Mouse (Mus musculus): ENCODE data around the gene Inip. TPM values are rescaled to one million over a fixed set of nuclear protein-coding genes. Genes with fewer than 3 reads are reported as not detected.

Gene Inip
- total and polyA plus RNA-seq, 3 experiments: 24.3 to 67.1 (median 38.5) TPM

DNA sequence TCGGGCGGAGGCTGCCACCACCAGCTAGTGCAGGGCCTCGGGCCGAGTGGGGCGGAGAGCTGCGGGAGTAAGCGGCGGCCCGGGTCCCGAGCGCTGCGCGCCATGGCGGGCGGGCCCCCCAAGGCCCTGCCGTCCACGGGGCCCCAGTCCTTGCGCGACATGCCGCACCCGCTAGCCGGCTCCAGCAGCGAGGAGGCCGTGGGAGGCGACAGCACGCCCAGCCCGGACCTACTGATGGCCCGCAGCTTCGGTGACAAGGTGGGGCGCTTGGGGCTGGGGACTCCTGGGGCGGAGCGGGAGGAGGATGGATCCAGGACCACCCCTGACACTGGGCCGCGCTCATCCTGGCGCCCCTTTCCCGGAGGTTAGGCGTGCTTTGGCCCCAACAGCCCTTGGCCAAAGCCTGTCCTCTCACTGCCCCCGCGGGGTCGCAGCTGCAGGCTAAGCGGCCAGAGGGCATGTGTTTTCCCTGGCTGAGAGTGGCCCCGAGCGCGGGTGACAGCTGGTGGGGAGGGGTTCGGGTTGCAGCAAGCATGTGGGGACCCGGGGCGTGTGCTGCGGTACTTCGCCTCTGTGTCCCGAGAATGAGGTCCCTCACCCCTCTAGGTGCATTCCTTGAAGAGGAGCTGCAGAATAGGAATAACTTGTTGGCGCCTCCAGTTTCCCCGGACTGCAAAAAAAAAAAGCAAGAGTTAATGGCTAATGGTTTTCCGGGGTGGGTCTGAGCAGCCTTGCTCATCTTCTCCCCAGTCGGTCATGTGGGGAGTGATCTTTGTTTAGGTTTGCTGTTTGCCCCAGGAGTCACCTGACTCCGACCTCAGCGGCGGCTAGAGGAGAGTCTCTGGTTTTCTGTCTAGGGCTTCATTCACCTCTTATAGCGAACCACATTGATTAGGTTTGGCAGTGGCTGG is 4.8 kb upstream of the Inip start:
- peak; percentile 72 for DNase-seq (ENCODE audit: extremely low read depth)
- in situ Hi-C loops (cut with MboI; ENCODE audit: low pct_ligation_motif_present, low pct_unique_long_range_greater_than_20kb, low sequenced_read_pairs) (no loop called here), dilution Hi-C loops (cut with MboI; ENCODE audit: extremely low pct_ligation_motif_present, extremely low pct_unique_long_range_greater_than_20kb, low sequenced_read_pairs) (no loop called here)
- TF ChIP-seq ETS1 (conservative IDR thresholded peaks at IDR 0.05; ENCODE audit: low read depth, low read length) (peak; percentile 54), EP300 (IDR thresholded peaks at IDR 0.05; ENCODE audit: low read length) (no peak), ZC3H11A (IDR thresholded peaks at IDR 0.05; ENCODE audit: low read depth, low read length) (no peak), MAZ (IDR thresholded peaks at IDR 0.05; ENCODE audit: low read depth, low read length) (0 out of 2 replicates have a peak, but pooled peaks have one; percentile 23), ZMIZ1 (IDR thresholded peaks at IDR 0.05; ENCODE audit: low read depth, low read length) (no peak; the same call in 1 of the 2 replicates), MYC (IDR thresholded peaks at IDR 0.05; ENCODE audit: low read depth, low read length) (no peak), POLR2AphosphoS2 (IDR thresholded peaks at IDR 0.05; ENCODE audit: low read depth, low read length) (no peak), RCOR1 (conservative IDR thresholded peaks at IDR 0.05; ENCODE audit: low read depth, low read length) (no peak), ZNF384 (IDR thresholded peaks at IDR 0.05; ENCODE audit: low read depth, low read length) (peak; percentile 85), MAX (IDR thresholded peaks at IDR 0.05; ENCODE audit: low read length) (no peak), TCF12 (IDR thresholded peaks at IDR 0.05; ENCODE audit: low read depth, low read length) (no peak), UBTF (IDR thresholded peaks at IDR 0.05; ENCODE audit: low read depth, low read length) (no peak; the same call in none of the 2 replicates), SIN3A (IDR thresholded peaks at IDR 0.05; ENCODE audit: low read length) (peak; percentile 36), CHD2 (IDR thresholded peaks at IDR 0.05; ENCODE audit: low read length) (no peak), CHD1 (IDR thresholded peaks at IDR 0.05; ENCODE audit: low read depth, low read length) (no peak), JUND (conservative IDR thresholded peaks at IDR 0.05; ENCODE audit: low read depth, low read length) (no peak), PAX5 (IDR thresholded peaks at IDR 0.05; ENCODE audit: low read length) (no peak), USF1 (IDR thresholded peaks at IDR 0.05; ENCODE audit: low read depth, low read length) (peak; percentile 67), KAT2A (IDR thresholded peaks at IDR 0.05; ENCODE audit: insufficient replicate concordance, low read length) (no peak), GABPA (IDR thresholded peaks at IDR 0.05; ENCODE audit: insufficient replicate concordance, low read depth, low read length) (no peak), E2F4 (IDR thresholded peaks at IDR 0.05; ENCODE audit: insufficient replicate concordance, low read depth, low read length) (no peak), BHLHE40 (IDR thresholded peaks at IDR 0.05; ENCODE audit: low read depth, low read length) (peak; percentile 71), IRF4 (IDR thresholded peaks at IDR 0.05; ENCODE audit: low read depth, low read length) (no peak), JUN (IDR thresholded peaks at IDR 0.05; ENCODE audit: insufficient read depth, low read depth, low read length) (no peak), USF2 (conservative IDR thresholded peaks at IDR 0.05; ENCODE audit: low read depth, low read length) (peak; percentile 37; the same call in 1 of the 2 replicates), MAFK (IDR thresholded peaks at IDR 0.05; ENCODE audit: insufficient replicate concordance, low read length) (no peak), SMC3 (IDR thresholded peaks at IDR 0.05; ENCODE audit: low read depth, low read length) (no peak), POLR2A (IDR thresholded peaks at IDR 0.05; ENCODE audit: low read depth, low read length) (no peak), MXI1 (IDR thresholded peaks at IDR 0.05; ENCODE audit: low read depth, low read length) (no peak; the same call in 1 of the 2 replicates), RAD21 (IDR thresholded peaks at IDR 0.05; ENCODE audit: low read depth, low read length) (no peak), ELF1 (IDR thresholded peaks at IDR 0.05; ENCODE audit: low read depth, low read length) (no peak), CTCF (conservative IDR thresholded peaks at IDR 0.05 in 1 of 2, IDR thresholded peaks at IDR 0.05 in 1 of 2; ENCODE audit: low read depth in 2 of 2, low read length in 2 of 2) (no peak), NRF1 (IDR thresholded peaks at IDR 0.05; ENCODE audit: low read depth, low read length) (no peak), ZKSCAN1 (IDR thresholded peaks at IDR 0.05; ENCODE audit: borderline replicate concordance, low read depth, low read length) (no peak), TBP (conservative IDR thresholded peaks at IDR 0.05; ENCODE audit: low read depth, low read length) (no peak), HCFC1 (IDR thresholded peaks at IDR 0.05; ENCODE audit: low read depth, low read length) (no peak), MEF2A (IDR thresholded peaks at IDR 0.05; ENCODE audit: borderline replicate concordance, low read depth, low read length) (peak; percentile 36; the same call in 1 of the 2 replicates), NELFE (IDR thresholded peaks at IDR 0.05; ENCODE audit: low read depth, low read length) (no peak)
- peaks cover 0 to 24% of the 10 kb centered on the region in 2 experiments for H3K36me3 ChIP-seq (replicated peaks in 1 of 2; ENCODE audit: control insufficient read depth in 1 of 2, insufficient read depth in 1 of 2, low read length in 1 of 2)
- H3K27ac ChIP-seq (ENCODE audit: insufficient read depth, low read depth): peak overlapping the region; percentile 42
- H3K4me2 ChIP-seq (ENCODE audit: insufficient read depth, low read depth, poor library complexity, severe bottlenecking): peak overlapping the region; percentile 58
- H3K9me3 ChIP-seq (replicated peaks; ENCODE audit: low read length): no peaks in the 10 kb centered on the region
- H3K9ac ChIP-seq (ENCODE audit: insufficient read depth, low read depth): peak overlapping the region; percentile 77
- peaks cover 17 to 74% of the 10 kb centered on the region in 2 experiments for H3K4me1 ChIP-seq (ENCODE audit: control insufficient read depth in 1 of 2, insufficient read depth in 2 of 2)
- H3K4me3 ChIP-seq (replicated peaks in 1 of 3; ENCODE audit: low read depth in 2 of 3, low read length in 2 of 3, poor library complexity in 1 of 3): peak overlapping the region; percentile 77 to 95 (median 93)
- peaks cover 10% of the 10 kb centered on the region for H3K79me2 ChIP-seq (replicated peaks; ENCODE audit: control insufficient read depth, extremely low read depth, insufficient read depth, poor library complexity, severe bottlenecking)
- no peaks in the 10 kb centered on the region for H3K27me3 ChIP-seq (replicated peaks)
